Mouse (Mus musculus) megakaryocyte progenitor cell, adult 5-6 weeks (primary cell): ENCODE results near the gene Gm17577. TPM values are rescaled to one million over a fixed set of nuclear protein-coding genes. Genes with fewer than 3 reads are reported as not detected.
"Not testable (repeated sequence)": the region's sequence is repeated elsewhere in the genome, so short reads cannot be mapped to it uniquely, and the experiment has no call there.

Experiments
- ATAC-seq: replicated peaks from 2 replicates; pipeline ENCODE4 v1.8.0; 2016; ENCODE audit warnings: mild to moderate bottlenecking, moderate TSS enrichment, inconsistent platforms; ENCODE audit not compliant: poor library complexity
- total RNA-seq, 2 experiments: library from RNA; stranded (forward) in 1 of 2; stranded (reverse) in 1 of 2; fragments of 157-497, 149-512 nt in 1 of 2; fragments of 200-1000 nt in 1 of 2; gene quantifications; 2 replicates each; pipeline versions ENCODE4 v1.2.3 to v1.2.4; 2015 to 2017

Gm17577 gene
- total RNA-seq (2015) (not detected in 2 replicates), total RNA-seq (2017) (not detected in 2 replicates)

GRCm38 (mm10) chrX:123246807-123247206 is at the start of gene Gm17577:
Gene Gm17577, minus strand, starts transcription at chrX:123246907.
- ATAC-seq = not testable (repeated sequence)

GRCm38 (mm10) chrX:123222381-123222780 is 24.3 kb downstream of the Gm17577 start, which contains the start of gene Srsx:
Gene Srsx, minus strand, starts transcription at chrX:123222481.
- ATAC-seq = not testable (repeated sequence)

Other genes with a start within 250 kb of the Gm17577 start
- gene Gm17521, start 217.2 kb downstream of the Gm17577 start, total RNA-seq (2015) = not detected in 2 replicates
- gene Gm17521, start 217.2 kb downstream of the Gm17577 start, total RNA-seq (2017) = not detected in 2 replicates
- 4.4 and 10.9 TPM in 2 replicates for gene Cldn34c1, start 143.4 kb downstream of the Gm17577 start, total RNA-seq (2015)
- 3.0 and 4.8 TPM in 2 replicates for gene Cldn34c1, start 143.4 kb downstream of the Gm17577 start, total RNA-seq (2017)
- not detected in 2 replicates for gene Srsx, start 24.4 kb downstream of the Gm17577 start, total RNA-seq (2015)
- gene Srsx, start 24.4 kb downstream of the Gm17577 start, total RNA-seq (2017) = not detected in 2 replicates